Mouse (Mus musculus) cerebellum, adult 2 months (tissue): ENCODE results near the gene Add3.

Source experiments
- CTCF ChIP-seq: fragments of 200-500 bp; IDR thresholded peaks from 2 replicates; pipeline ENCODE4 v1.5.1; 2011; ENCODE audit warnings: low read depth, mild to moderate bottlenecking, control low read depth, low read length, moderate library complexity, borderline replicate concordance; ENCODE audit not compliant: insufficient read depth
- POLR2A ChIP-seq: fragments of 200-500 bp; IDR thresholded peaks from 2 replicates; pipeline ENCODE4 v1.6.1; 2011; ENCODE audit warnings: low read length, control low read depth, borderline replicate concordance; ENCODE audit not compliant: insufficient read depth

DNA sequence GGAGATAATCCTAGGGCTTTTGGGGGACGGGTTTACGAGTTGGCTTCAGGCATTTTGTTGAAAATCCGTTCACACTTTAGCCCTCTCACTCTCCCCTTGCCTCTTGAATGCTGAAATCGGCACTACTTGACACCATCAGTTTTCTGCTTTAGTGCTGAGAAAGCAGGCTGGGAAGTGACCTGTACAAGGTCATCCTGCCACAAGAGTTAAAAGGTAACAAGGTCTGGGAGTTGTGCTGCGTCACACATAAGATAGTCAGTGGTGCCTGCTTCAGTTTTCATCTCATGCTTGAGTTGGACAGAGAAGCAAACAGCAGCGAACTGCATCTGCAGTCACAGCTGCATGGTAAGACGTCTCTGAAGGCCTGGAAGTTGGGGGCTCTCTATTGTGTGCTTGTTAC is 57.5 kb downstream of the Add3 start:
- no peak for TF ChIP-seq CTCF
- no peak for TF ChIP-seq POLR2A
